Mouse (Mus musculus): Measurements from ENCODE around the gene Olfr1019. TPM values are rescaled to one million over a fixed set of nuclear protein-coding genes. Genes with fewer than 3 reads are reported as not detected.

Gene Olfr1019
- polyA plus RNA-seq (2017; shearing (Covaris generic)), result not detected

DNA sequence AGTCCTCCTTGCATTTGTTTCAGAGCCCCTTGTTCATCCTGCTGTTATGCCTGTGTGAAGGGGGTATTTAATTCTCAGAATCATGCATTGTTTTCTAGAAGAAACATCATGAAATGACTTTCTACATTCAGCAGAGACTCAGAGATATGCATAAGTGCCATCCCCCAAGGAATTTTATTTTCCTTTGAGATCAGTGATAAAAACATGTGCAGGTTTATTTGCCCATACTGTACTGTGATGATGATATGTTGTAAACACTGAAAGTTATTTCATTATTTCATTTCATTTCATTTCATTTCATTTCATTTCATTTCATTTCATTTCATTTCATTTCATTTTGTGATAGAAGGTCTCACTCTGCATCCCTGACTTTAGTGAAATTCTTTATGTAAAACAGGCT, at the start of gene Olfr1019:
Gene Olfr1019 (minus strand): TSS at position 101 of the 400 bp plus-strand sequence.

DNA sequence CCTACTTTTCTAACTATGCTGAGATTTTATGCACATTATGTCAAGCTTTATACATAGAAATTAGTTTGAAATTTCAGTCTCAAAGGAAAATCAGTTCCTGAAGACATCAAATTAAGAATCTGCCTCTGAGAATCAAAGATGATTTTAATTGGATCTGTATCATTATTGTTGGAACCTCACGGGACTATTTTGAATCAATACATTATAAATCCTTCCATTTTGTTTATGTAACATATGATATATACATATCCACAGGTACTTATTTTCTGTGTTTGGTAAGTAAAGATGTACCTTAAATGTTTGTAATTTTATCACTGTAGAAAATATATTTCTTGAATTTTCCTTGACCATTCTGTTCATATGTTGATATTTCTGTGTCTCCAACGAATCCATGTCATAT, 40.1 kb upstream of the Olfr1019 start, which contains the start of gene Olfr1023:
Gene Olfr1023 (plus strand): TSS at position 301 of the 400 bp plus-strand sequence.

DNA sequence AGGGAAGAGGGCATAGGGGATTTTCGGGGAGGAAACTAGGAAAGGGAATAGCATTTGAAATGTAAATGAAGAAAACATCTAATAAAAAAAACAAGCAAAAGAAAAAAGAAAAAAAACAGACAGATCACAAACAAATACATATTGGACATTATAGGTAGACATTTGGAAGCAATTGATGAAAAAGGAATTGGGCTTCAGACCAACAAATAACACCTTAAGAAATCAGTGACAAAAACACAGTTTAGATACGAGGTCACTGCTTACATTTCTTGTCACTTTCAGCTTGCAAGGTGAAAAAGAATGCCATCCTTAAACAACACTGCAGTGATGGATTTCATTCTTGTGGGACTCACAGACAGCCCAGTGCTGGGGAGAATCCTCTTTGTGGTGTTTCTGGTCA, 23.0 kb upstream of the Olfr1019 start, which contains the start of gene Olfr1022:
Gene Olfr1022 (plus strand): TSS at position 301 of the 400 bp plus-strand sequence.

DNA sequence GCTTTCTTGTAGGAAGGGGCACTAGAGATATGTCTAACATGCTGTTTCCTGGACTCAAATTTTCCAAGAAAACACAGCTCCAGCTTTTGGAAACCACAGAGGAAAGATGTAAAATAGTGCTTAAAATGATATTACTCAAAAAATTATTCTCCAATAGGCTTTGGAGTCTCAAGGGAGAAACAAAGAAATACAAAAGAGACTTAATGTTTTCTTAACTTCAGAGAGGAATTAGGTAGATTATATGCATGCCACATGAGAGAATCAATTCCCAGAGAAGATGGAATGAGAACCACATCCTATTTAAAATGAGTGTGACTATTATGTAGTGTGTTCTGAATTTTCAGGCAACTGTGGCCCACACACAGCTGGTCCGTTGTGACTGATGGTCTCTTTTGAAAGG, 1.4 kb upstream of the Olfr1019 start, which contains the start of gene Olfr1020:
Gene Olfr1020 (plus strand): TSS at position 301 of the 400 bp plus-strand sequence.

DNA sequence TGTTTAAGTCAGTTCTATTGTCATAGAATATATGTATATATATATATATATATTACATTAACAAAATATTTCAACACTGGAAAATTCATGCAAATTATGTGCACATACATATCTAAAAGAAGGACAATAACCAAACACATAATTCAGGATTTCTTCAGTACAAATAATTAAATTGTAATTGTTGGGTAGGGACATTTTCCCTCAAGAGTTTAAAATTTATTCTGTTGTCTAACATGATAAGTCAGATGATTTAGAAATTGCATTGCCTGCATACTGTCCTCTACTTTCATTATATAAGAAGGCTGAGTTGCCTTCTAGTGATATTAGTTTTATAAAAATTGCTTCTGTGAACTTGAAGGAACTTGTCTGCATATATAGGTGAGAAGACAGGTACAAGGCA, 27.1 kb downstream of the Olfr1019 start, which contains the start of gene Olfr1018:
Gene Olfr1018 (plus strand): TSS at position 301 of the 400 bp plus-strand sequence.

DNA sequence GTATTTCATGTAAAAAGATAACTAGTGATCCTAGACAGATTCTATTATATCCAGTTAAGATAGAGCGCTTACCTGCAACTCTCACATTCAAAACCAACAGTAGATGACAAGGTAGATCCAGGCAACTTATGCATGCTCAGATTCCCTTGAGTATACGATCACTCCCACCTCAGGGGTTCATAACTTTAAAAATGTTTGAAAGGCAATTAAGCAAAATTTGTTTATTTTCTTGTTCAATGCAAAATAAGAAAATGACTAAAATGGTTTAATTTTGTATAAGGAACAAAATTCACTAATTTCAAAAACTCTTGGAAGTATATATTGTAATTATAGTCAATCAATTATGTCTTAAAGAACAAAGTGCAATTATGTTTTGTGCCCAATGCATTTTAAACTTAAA, 42.8 kb downstream of the Olfr1019 start, which contains the start of gene Olfr1016:
Gene Olfr1016 (minus strand): TSS at position 101 of the 400 bp plus-strand sequence.

Other genes starting within 250 kb of the Olfr1019 start
- gene Olfr1000, start 233.6 kb downstream of the Olfr1019 start, polyA plus RNA-seq (2017; shearing (Covaris generic)), result not detected
- not detected for gene Olfr1002, start 194.8 kb downstream of the Olfr1019 start, polyA plus RNA-seq (2017; shearing (Covaris generic))
- gene Olfr154, start 181.0 kb downstream of the Olfr1019 start, polyA plus RNA-seq (2017; shearing (Covaris generic)), result not detected
- under 1 TPM in 1 of 2 experiments, not detected in 1; 0.22 TPM for gene Olfr1006, start 166.7 kb downstream of the Olfr1019 start, polyA plus RNA-seq (2017; shearing (Covaris generic))
- gene Olfr1008, start 156.1 kb downstream of the Olfr1019 start, polyA plus RNA-seq (2017; shearing (Covaris generic)), result not detected
- not detected for gene Olfr1009, start 130.1 kb downstream of the Olfr1019 start, polyA plus RNA-seq (2017; shearing (Covaris generic))
- not detected for gene Olfr1012, start 82.7 kb downstream of the Olfr1019 start, polyA plus RNA-seq (2017; shearing (Covaris generic))
- gene Olfr1013, start 78.4 kb downstream of the Olfr1019 start, polyA plus RNA-seq (2017; shearing (Covaris generic)), result not detected
- not detected for gene Olfr1014, start 72.8 kb downstream of the Olfr1019 start, polyA plus RNA-seq (2017; shearing (Covaris generic))
- under 1 TPM in 1 of 2 experiments, not detected in 1; 0.07 TPM for gene Olfr1015, start 63.5 kb downstream of the Olfr1019 start, polyA plus RNA-seq (2017; shearing (Covaris generic))
- gene Olfr1016, start 42.9 kb downstream of the Olfr1019 start, polyA plus RNA-seq (2017; shearing (Covaris generic)), result not detected
- under 1 TPM in 1 of 2 experiments, not detected in 1; 0.50 TPM for gene Olfr1018, start 27.0 kb downstream of the Olfr1019 start, polyA plus RNA-seq (2017; shearing (Covaris generic))
- gene Olfr1020, start 1.5 kb upstream of the Olfr1019 start, polyA plus RNA-seq (2017; shearing (Covaris generic)), result under 1 TPM in 1 of 2 experiments, not detected in 1; 0.10 TPM
- not detected for gene Olfr1022, start 23.1 kb upstream of the Olfr1019 start, polyA plus RNA-seq (2017; shearing (Covaris generic))
- gene Olfr1023, start 40.2 kb upstream of the Olfr1019 start, polyA plus RNA-seq (2017; shearing (Covaris generic)), result not detected
- not detected for gene Olfr1024, start 59.6 kb upstream of the Olfr1019 start, polyA plus RNA-seq (2017; shearing (Covaris generic))
- under 1 TPM in 1 of 2 experiments, not detected in 1; 0.06 TPM for gene Olfr1025-ps1, start 69.7 kb upstream of the Olfr1019 start, polyA plus RNA-seq (2017; shearing (Covaris generic))
- under 1 TPM in 1 of 2 experiments, not detected in 1; 0.31 TPM for gene Olfr1026, start 76.1 kb upstream of the Olfr1019 start, polyA plus RNA-seq (2017; shearing (Covaris generic))
- not detected for gene Olfr1028, start 105.0 kb upstream of the Olfr1019 start, polyA plus RNA-seq (2017; shearing (Covaris generic))
- gene Olfr1029, start 128.4 kb upstream of the Olfr1019 start, polyA plus RNA-seq (2017; shearing (Covaris generic)), result under 1 TPM in 1 of 2 experiments, not detected in 1; 0.45 TPM
- under 1 TPM in 1 of 2 experiments, not detected in 1; 1.00 TPM for gene Olfr1030, start 133.8 kb upstream of the Olfr1019 start, polyA plus RNA-seq (2017; shearing (Covaris generic))
- gene Olfr1031, start 144.8 kb upstream of the Olfr1019 start, polyA plus RNA-seq (2017; shearing (Covaris generic)), result not detected
- not detected for gene Olfr1032, start 160.1 kb upstream of the Olfr1019 start, polyA plus RNA-seq (2017; shearing (Covaris generic))
- gene Olfr1033, start 175.2 kb upstream of the Olfr1019 start, polyA plus RNA-seq (2017; shearing (Covaris generic)), result 1 to 10 TPM; 1.7 to 3.3 TPM
- gene Olfr1034, start 200.4 kb upstream of the Olfr1019 start, polyA plus RNA-seq (2017; shearing (Covaris generic)), result under 1 TPM in 1 of 2 experiments, not detected in 1; 0.07 TPM
- gene Olfr1036, start 228.5 kb upstream of the Olfr1019 start, polyA plus RNA-seq (2017; shearing (Covaris generic)), result not detected
- gene Olfr1037, start 241.9 kb upstream of the Olfr1019 start, polyA plus RNA-seq (2017; shearing (Covaris generic)), result not detected